Mouse (Mus musculus) large intestine, adult 2 months (tissue): ENCODE results near the gene Limch1. TPM values are rescaled to one million over a fixed set of nuclear protein-coding genes. Genes with fewer than 3 reads are reported as not detected.

Source experiments
- DNase-seq: peaks from one replicate; pipeline ENCODE4 v3.0.0-alpha.2; 2012; ENCODE audit warnings: low read depth, low spot score
- WGBS: fragments of 180-500 bp; shearing (Covaris S2); methylation state at CpG from one replicate; pipeline ENCODE4 v1.1.7; 2018; 5-methylcytosine and 5-hydroxymethylcytosine counted together
- polyA plus RNA-seq: library from polyadenylated mRNA; depleted of rRNA; stranded (reverse); fragments of >200 nt; gene quantifications from 2 replicates; pipeline ENCODE4 v1.2.3, GENCODE M21; 2012

The Limch1 gene
- polyA plus RNA-seq, 1 experiment, result 1.3 TPM

GRCm38 (mm10) chr5:66780371-66780770 lies 34.7 kb downstream of the Limch1 start:
- no peak for DNase-seq
- WGBS, result 94% methylated on average over 4 of the region's 4 CpGs

- no peak for DNase-seq
- WGBS, result 88% methylated on average over 1 of the region's 1 CpGs
These were observed 35.9 kb downstream of the Limch1 start for GRCm38 (mm10) chr5:66781507-66781906.

GRCm38 (mm10) chr5:66782851-66783250 lies 37.2 kb downstream of the Limch1 start:
- WGBS, result 88% methylated on average over 2 of the region's 2 CpGs
- DNase-seq, result no peak

GRCm38 (mm10) chr5:66784624-66785361 lies 39.2 kb downstream of the Limch1 start:
- 78% methylated on average over 9 of the region's 9 CpGs for WGBS
- DNase-seq, result no peak

GRCm38 (mm10) chr5:66785995-66786620 lies 40.5 kb downstream of the Limch1 start:
- WGBS, result 65% methylated on average over 1 of the region's 1 CpGs
- no peak for DNase-seq

GRCm38 (mm10) chr5:66786621-66787061 lies 41.0 kb downstream of the Limch1 start:
- 57% methylated on average over 8 of the region's 8 CpGs for WGBS
- DNase-seq, result no peak

- 66% methylated on average over 3 of the region's 3 CpGs for WGBS
- no peak for DNase-seq
These were observed 43.4 kb downstream of the Limch1 start for GRCm38 (mm10) chr5:66789041-66789440.

- DNase-seq, result no peak
- WGBS, result 60% methylated on average over 6 of the region's 6 CpGs
These were observed 45.5 kb downstream of the Limch1 start for GRCm38 (mm10) chr5:66791161-66791560.

- DNase-seq, result peak; percentile 18
- 58% methylated on average over 3 of the region's 3 CpGs for WGBS
These were observed 47.6 kb downstream of the Limch1 start for GRCm38 (mm10) chr5:66793251-66793650.

GRCm38 (mm10) chr5:66797326-66797725 lies 51.7 kb downstream of the Limch1 start:
- DNase-seq, result no peak
- 70% methylated on average over 6 of the region's 6 CpGs for WGBS

- WGBS, result 15% methylated on average over 3 of the region's 3 CpGs
- no peak for DNase-seq
These were observed 52.5 kb downstream of the Limch1 start for GRCm38 (mm10) chr5:66798135-66798534.

GRCm38 (mm10) chr5:66798591-66799003 lies 53.0 kb downstream of the Limch1 start:
- no peak for DNase-seq
- 11% methylated on average over 8 of the region's 8 CpGs for WGBS

GRCm38 (mm10) chr5:66800243-66800642 lies 54.6 kb downstream of the Limch1 start:
- WGBS, result 21% methylated on average over 9 of the region's 9 CpGs
- no peak for DNase-seq

GRCm38 (mm10) chr5:66800977-66801376 lies 55.4 kb downstream of the Limch1 start:
- no peak for DNase-seq

GRCm38 (mm10) chr5:66802196-66802595 lies 56.6 kb downstream of the Limch1 start:
- no peak for DNase-seq
- WGBS, result 31% methylated on average over 10 of the region's 10 CpGs

More at GRCm38 (mm10) chr5:66800977-66801376, 55.4 kb downstream of the Limch1 start:
- WGBS, result 45% methylated on average over 6 of the region's 6 CpGs

GRCm38 (mm10) chr5:66806335-66806734 lies 60.7 kb downstream of the Limch1 start:
- 90% methylated on average over 7 of the region's 7 CpGs for WGBS
- no peak for DNase-seq

- DNase-seq, result no peak
- WGBS, result 92% methylated on average over 6 of the region's 6 CpGs
These were observed 62.1 kb downstream of the Limch1 start for GRCm38 (mm10) chr5:66807737-66808136.

GRCm38 (mm10) chr5:66809016-66809570 lies 63.5 kb downstream of the Limch1 start:
- no peak for DNase-seq
- WGBS, result 86% methylated on average over 9 of the region's 9 CpGs

- WGBS, result 74% methylated on average over 2 of the region's 2 CpGs
- DNase-seq, result no peak
These were observed 64.8 kb downstream of the Limch1 start for GRCm38 (mm10) chr5:66810396-66810795.

GRCm38 (mm10) chr5:66814674-66815073 lies 69.0 kb downstream of the Limch1 start:
- no peak for DNase-seq
- WGBS, result 91% methylated on average over 3 of the region's 3 CpGs

GRCm38 (mm10) chr5:66815877-66816276 lies 70.2 kb downstream of the Limch1 start:
- WGBS, result 22% methylated on average over 6 of the region's 6 CpGs

More at GRCm38 (mm10) chr5:66815877-66816276, 70.2 kb downstream of the Limch1 start:
- DNase-seq, result no peak
